Mouse (Mus musculus): ENCODE measurements around the gene Slc9a3r1.

Gene Slc9a3r1

DNA sequence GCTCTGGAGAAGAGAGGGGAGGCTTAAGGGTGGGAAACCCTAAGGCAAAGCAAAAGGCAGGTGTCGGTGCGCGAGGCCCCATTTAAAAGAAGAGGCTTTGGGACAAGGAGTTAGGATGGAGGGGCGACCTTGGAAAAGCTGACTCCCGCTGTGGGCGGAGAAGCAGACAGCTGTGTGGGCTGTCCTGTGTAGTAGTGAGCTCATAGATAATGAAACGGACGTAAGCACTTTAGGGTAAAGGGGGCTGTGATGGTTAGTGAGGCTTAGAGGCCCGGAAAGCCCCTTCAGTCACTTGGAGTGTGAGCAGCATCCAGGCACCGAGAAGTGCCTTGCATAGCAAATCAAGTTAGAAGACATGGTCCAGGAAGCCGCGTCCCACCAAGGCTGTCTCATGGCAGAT is 24.6 kb downstream of the Slc9a3r1 start, which contains the start of gene Nat9:
Gene Nat9, minus strand, starts transcription at position 167 of the 400 bp plus-strand sequence.
- DNase-seq (ENCODE audit: extremely low spot score, low read depth, low spot score): no peak

GRCm38 (mm10) chr11:115188539-115189231 is 25.5 kb downstream of the Slc9a3r1 start:
- no peak for DNase-seq (ENCODE audit: extremely low spot score, low read depth, low spot score)

DNA sequence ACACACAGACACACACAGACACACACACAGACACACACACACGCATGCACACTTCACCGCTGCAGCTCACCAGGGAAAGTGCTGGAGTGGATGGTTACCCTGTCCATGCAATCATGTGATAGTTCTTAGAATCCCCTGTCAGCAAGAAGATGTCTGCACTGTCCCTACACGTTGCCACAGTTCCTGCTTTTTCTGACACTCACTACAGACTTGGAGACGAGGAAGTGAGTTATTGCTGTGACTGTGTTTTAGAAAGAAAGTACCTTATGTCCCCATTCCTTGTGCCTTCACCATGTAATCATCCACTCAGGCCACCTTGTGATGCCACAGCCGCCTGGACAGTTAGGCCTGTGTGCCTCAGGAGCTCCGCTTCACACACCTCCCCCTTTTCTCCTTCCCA is 26.2 kb downstream of the Slc9a3r1 start:
- DNase-seq (ENCODE audit: extremely low spot score, low read depth, low spot score): no peak

- DNase-seq (ENCODE audit: extremely low spot score, low read depth, low spot score): no peak
Measured at GRCm38 (mm10) chr11:115192180-115192579, 29.0 kb downstream of the Slc9a3r1 start.

GRCm38 (mm10) chr11:115194693-115195092 is 31.6 kb downstream of the Slc9a3r1 start:
- DNase-seq (ENCODE audit: extremely low spot score, low read depth, low spot score): no peak

DNA sequence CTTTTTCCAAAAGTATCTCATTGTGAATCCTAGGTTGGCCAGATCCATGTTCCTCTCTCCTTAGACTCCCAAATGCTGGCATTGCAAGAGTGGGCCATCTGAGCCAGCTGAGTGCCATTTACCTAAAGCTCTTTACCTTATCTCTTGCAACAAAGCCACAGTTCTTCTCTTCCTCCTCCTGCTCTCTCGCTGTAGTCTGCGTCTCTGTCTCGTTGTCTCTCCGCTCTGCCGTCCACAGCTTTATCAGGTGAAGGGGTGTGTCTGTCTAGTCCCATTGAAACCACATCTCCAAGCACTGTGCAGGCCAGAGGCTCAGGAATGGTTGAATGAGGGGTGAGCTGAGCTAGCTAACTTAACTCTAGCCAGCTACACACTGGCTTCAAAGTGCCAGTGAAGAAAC is 32.8 kb downstream of the Slc9a3r1 start:
- no peak for DNase-seq (ENCODE audit: extremely low spot score, low read depth, low spot score)

- no peak for DNase-seq (ENCODE audit: extremely low spot score, low read depth, low spot score)
Measured at GRCm38 (mm10) chr11:115197558-115197957, 34.4 kb downstream of the Slc9a3r1 start.

DNA sequence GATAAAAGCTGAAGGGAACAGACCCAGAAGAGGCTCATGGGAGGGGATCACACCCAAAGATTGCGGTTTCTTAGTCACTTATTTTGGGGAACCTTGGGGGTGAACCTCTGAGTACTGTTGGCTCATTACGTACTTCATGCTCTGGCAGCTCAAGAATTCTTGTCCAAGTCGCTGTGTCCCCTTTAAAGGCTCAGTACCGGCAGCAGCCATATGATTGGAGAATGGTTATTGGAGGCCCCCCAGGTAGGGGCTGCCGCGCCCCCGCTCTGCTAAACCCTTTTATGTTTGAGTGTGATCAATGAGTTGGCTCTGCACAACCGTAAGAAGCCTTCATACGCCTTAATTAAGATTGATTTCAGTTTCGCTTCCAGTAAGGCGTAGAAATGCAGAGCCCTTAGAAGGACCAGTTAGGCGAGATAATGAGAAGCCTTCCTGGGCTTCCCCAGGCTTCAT is 35.8 kb downstream of the Slc9a3r1 start:
- no peak for DNase-seq (ENCODE audit: extremely low spot score, low read depth, low spot score)

DNA sequence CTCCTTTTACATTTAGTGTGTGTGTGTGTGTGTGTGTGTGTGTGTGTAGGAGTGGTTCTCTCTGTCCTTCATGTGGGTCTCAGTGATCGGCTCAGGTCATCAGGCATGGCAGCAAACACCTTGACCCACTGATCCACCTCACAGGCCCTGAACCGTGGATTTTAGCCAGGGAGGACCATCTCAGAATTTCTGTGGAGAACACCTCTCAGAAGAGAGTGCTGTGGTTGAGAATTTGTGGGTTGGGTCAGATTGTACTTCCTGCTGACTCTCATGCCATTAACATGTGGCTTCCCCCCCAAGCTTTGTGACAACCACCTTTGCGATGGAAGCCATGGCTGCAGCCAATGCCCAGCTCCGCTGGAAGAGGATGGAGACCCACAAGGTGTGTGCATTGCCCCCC is 37.4 kb downstream of the Slc9a3r1 start:
- DNase-seq (ENCODE audit: extremely low spot score, low read depth, low spot score): no peak

GRCm38 (mm10) chr11:115202316-115202715 is 39.2 kb downstream of the Slc9a3r1 start:
- no peak for DNase-seq (ENCODE audit: extremely low spot score, low read depth, low spot score)

GRCm38 (mm10) chr11:115202756-115203155 is 39.6 kb downstream of the Slc9a3r1 start:
- no peak for DNase-seq (ENCODE audit: extremely low spot score, low read depth, low spot score)

DNA sequence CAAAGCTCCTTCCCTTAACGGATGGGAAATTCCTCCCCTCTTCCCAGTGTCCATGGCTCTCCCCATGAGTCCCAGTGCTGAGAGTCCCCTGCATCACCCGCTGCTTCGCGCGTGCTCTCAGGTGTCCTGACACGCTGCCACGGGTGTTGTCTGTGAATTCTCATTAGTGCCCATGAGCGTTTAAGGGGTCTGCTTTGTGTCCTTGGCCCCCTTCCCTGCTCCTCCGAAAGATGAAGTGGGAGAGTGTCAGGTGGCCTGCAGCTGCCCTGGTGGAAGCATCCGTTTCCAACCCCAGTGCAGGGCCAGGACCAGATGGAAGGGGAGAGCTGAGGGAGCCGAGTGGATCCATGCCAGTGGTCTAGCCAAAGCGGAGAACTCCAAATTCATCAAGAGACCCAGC is 45.0 kb downstream of the Slc9a3r1 start:
- DNase-seq (ENCODE audit: extremely low spot score, low read depth, low spot score): no peak

- DNase-seq (ENCODE audit: extremely low spot score, low read depth, low spot score): no peak
Measured at GRCm38 (mm10) chr11:115208776-115209732, 45.9 kb downstream of the Slc9a3r1 start.

- DNase-seq (ENCODE audit: extremely low spot score, low read depth, low spot score): no peak
Measured at GRCm38 (mm10) chr11:115209958-115210357, 46.8 kb downstream of the Slc9a3r1 start.

GRCm38 (mm10) chr11:115212116-115212515 is 49.0 kb downstream of the Slc9a3r1 start:
- DNase-seq (ENCODE audit: extremely low spot score, low read depth, low spot score): no peak

DNA sequence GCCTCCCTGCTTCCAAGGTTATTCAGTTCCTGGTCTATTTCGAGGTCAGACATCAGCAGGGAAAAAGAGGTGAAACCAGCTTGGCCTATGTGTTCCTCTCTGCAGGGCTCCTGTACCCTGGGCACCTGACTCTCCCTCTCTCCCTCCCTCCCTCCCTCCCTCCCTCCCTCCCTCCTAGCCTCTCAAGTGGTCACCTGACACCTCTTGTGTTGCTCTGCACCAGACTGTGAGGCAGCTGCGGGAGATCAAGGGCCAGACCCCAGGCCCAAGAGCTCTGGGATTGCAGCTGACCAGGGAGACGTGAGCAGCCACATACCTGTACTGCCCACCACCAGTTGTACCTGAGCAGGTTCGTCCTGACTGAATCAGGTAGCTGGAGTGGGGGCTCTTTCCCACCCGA is 52.0 kb downstream of the Slc9a3r1 start:
- no peak for DNase-seq (ENCODE audit: extremely low spot score, low read depth, low spot score)

GRCm38 (mm10) chr11:115217439-115218410 is 54.6 kb downstream of the Slc9a3r1 start:
- no peak for DNase-seq (ENCODE audit: extremely low spot score, low read depth, low spot score)

DNA sequence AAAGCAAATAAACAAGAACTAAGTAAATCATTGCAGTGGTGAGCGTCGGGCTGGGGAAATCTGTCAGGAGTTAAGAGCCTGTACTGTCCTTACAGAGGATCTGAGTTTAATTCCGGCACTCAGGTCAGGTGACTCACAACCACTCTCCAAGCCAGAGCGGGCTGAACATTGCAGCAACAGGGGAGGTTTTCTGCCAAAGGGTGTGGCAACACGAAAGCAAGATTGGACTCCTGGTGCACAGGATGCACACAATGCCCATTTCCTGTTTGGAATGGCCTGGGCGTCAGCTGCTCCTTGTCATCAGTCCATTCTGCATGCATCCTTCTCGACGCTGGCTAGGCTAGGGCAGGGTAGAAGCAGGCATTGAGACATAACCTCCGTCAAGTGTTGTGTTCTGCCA is 56.1 kb downstream of the Slc9a3r1 start:
- DNase-seq (ENCODE audit: extremely low spot score, low read depth, low spot score): no peak

GRCm38 (mm10) chr11:115219685-115220084 is 56.5 kb downstream of the Slc9a3r1 start:
- DNase-seq (ENCODE audit: extremely low spot score, low read depth, low spot score): no peak

- no peak for DNase-seq (ENCODE audit: extremely low spot score, low read depth, low spot score)
Measured at GRCm38 (mm10) chr11:115222077-115222476, 58.9 kb downstream of the Slc9a3r1 start.

DNA sequence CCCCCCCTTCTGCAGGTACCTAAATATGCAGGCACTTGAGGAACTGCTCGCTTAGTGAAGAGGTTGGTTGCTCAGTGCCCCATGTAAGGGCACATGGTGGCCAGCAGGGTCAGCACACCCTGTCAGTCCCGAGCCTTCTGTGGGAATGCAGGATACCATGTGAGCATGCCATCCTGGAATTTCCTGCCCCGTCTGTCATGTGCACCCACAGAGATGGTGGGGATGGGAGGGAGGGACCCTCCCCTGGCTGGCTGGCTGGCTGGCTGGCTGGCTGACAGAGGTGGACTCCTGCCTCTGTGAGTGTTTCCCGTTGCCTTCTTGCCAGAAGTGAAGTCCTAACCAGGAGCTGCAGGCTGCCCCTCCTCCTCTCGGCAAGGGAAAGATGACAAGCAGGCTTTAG is 59.4 kb downstream of the Slc9a3r1 start:
- DNase-seq (ENCODE audit: extremely low spot score, low read depth, low spot score): no peak
